Mouse (Mus musculus): ENCODE results near the gene Shisa5. TPM values are rescaled to one million over a fixed set of nuclear protein-coding genes. Genes with fewer than 3 reads are reported as not detected.

The Shisa5 gene
- total and polyA plus RNA-seq, 3 experiments = 153 to 170 (median 166) TPM

DNA sequence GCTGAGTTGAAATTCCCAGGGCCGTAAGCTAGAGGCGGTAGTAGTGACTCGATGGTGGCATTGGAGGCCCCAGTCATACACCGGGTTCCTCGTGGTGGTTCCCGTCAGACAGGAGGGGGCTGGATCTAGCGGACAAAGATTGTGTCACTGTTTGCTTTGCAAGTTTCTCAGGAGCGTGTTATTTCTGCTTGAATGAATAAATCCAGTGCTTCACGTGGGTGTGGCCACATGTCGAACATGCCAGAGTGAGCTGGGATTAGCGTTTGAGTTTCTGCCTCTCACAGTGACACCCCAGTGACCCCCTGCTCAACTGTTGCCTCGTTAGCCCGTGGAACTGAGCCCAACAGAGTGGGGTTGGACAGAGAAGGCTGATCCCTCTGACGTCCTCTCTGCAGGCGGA, 52.1 kb downstream of the Shisa5 start:
- H3K9ac ChIP-seq (ENCODE audit: insufficient read depth, low read depth) = no peak overlapping the region
- H3K79me2 ChIP-seq (replicated peaks; ENCODE audit: control insufficient read depth, extremely low read depth, insufficient read depth, poor library complexity, severe bottlenecking) = no peaks in the 10 kb centered on the region
- no peak overlapping the region for H3K4me3 ChIP-seq (replicated peaks in 1 of 3; ENCODE audit: low read depth in 2 of 3, low read length in 2 of 3, poor library complexity in 1 of 3)
- no peaks in the 10 kb centered on the region for H3K9me3 ChIP-seq (replicated peaks; ENCODE audit: low read length)
- peaks cover 13% of the 10 kb centered on the region for H3K27me3 ChIP-seq (replicated peaks)
- H3K27ac ChIP-seq (ENCODE audit: insufficient read depth, low read depth) = no peak overlapping the region
- peaks cover 28 to 60% of the 10 kb centered on the region in 2 experiments for H3K36me3 ChIP-seq (replicated peaks in 1 of 2; ENCODE audit: control insufficient read depth in 1 of 2, insufficient read depth in 1 of 2, low read length in 1 of 2)
- H3K4me2 ChIP-seq (ENCODE audit: insufficient read depth, low read depth, poor library complexity, severe bottlenecking) = no peak overlapping the region
- in situ Hi-C loops (cut with MboI; ENCODE audit: low pct_ligation_motif_present, low pct_unique_long_range_greater_than_20kb, low sequenced_read_pairs) (no loop called here), dilution Hi-C loops (cut with MboI; ENCODE audit: extremely low pct_ligation_motif_present, extremely low pct_unique_long_range_greater_than_20kb, low sequenced_read_pairs) (no loop called here)
- TF ChIP-seq ZNF384 (IDR thresholded peaks at IDR 0.05; ENCODE audit: low read depth, low read length) (no peak), ELF1 (IDR thresholded peaks at IDR 0.05; ENCODE audit: low read depth, low read length) (no peak), TBP (conservative IDR thresholded peaks at IDR 0.05; ENCODE audit: low read depth, low read length) (no peak), USF1 (IDR thresholded peaks at IDR 0.05; ENCODE audit: low read depth, low read length) (no peak), CHD1 (IDR thresholded peaks at IDR 0.05; ENCODE audit: low read depth, low read length) (no peak), POLR2AphosphoS2 (IDR thresholded peaks at IDR 0.05; ENCODE audit: low read depth, low read length) (no peak), MAZ (IDR thresholded peaks at IDR 0.05; ENCODE audit: low read depth, low read length) (no peak), TCF12 (IDR thresholded peaks at IDR 0.05; ENCODE audit: low read depth, low read length) (no peak), NELFE (IDR thresholded peaks at IDR 0.05; ENCODE audit: low read depth, low read length) (no peak)
- peaks cover 4 to 5% of the 10 kb centered on the region in 2 experiments; a peak in 2 of 4 replicates for H3K4me1 ChIP-seq (ENCODE audit: control insufficient read depth in 1 of 2, insufficient read depth in 2 of 2)
- DNase-seq (ENCODE audit: extremely low read depth) = no peak

DNA sequence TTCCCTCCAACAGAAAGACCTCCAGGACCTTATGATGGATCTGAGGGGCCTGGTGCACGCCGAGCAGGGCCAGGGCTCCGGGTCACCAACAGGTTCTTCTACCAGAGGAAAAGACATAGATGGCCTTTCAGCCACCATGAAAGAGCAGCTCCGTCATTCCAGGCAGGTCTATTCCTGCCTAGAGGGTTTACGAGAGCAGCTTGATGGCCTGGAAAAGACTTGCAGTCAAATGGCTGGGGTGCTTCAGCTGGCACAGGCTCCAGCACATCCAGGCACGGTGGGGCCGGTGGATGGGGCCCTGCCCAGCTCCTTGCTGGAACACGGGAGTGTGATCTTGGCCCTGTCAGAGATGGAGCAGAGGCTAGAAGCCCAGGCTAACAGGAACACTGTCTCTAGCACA, 53.4 kb downstream of the Shisa5 start:
- Histone ChIP-seq H3K9me3 (replicated peaks; ENCODE audit: low read length) (no peaks in the 10 kb centered on the region), H3K4me2 (ENCODE audit: insufficient read depth, low read depth, poor library complexity, severe bottlenecking) (no peak overlapping the region), H3K27ac (ENCODE audit: insufficient read depth, low read depth) (no peak overlapping the region), H3K36me3 (replicated peaks in 1 of 2; ENCODE audit: control insufficient read depth in 1 of 2, insufficient read depth in 1 of 2, low read length in 1 of 2) (peaks cover 28 to 55% of the 10 kb centered on the region in 2 experiments), H3K9ac (ENCODE audit: insufficient read depth, low read depth) (no peak overlapping the region), H3K4me1 (ENCODE audit: control insufficient read depth in 1 of 2, insufficient read depth in 2 of 2) (peaks cover 4 to 9% of the 10 kb centered on the region in 2 experiments; a peak in 2 of 4 replicates), H3K79me2 (replicated peaks; ENCODE audit: control insufficient read depth, extremely low read depth, insufficient read depth, poor library complexity, severe bottlenecking) (no peaks in the 10 kb centered on the region), H3K4me3 (replicated peaks in 1 of 3; ENCODE audit: low read depth in 2 of 3, low read length in 2 of 3, poor library complexity in 1 of 3) (no peak overlapping the region), H3K27me3 (replicated peaks) (peaks cover 26% of the 10 kb centered on the region)
- in situ Hi-C loops (cut with MboI; ENCODE audit: low pct_ligation_motif_present, low pct_unique_long_range_greater_than_20kb, low sequenced_read_pairs) (no loop called here), dilution Hi-C loops (cut with MboI; ENCODE audit: extremely low pct_ligation_motif_present, extremely low pct_unique_long_range_greater_than_20kb, low sequenced_read_pairs) (no loop called here)
- TF ChIP-seq JUND (conservative IDR thresholded peaks at IDR 0.05; ENCODE audit: low read depth, low read length) = no peak
- TF ChIP-seq RCOR1 (conservative IDR thresholded peaks at IDR 0.05; ENCODE audit: low read depth, low read length) = no peak
- no peak for TF ChIP-seq MAX (IDR thresholded peaks at IDR 0.05; ENCODE audit: low read length)
- no peak for TF ChIP-seq CHD1 (IDR thresholded peaks at IDR 0.05; ENCODE audit: low read depth, low read length)
- TF ChIP-seq SIN3A (IDR thresholded peaks at IDR 0.05; ENCODE audit: low read length) = no peak
- TF ChIP-seq ZMIZ1 (IDR thresholded peaks at IDR 0.05; ENCODE audit: low read depth, low read length) = no peak
- no peak for TF ChIP-seq ZKSCAN1 (IDR thresholded peaks at IDR 0.05; ENCODE audit: borderline replicate concordance, low read depth, low read length)
- TF ChIP-seq ZC3H11A (IDR thresholded peaks at IDR 0.05; ENCODE audit: low read depth, low read length) = no peak
- TF ChIP-seq ETS1 (conservative IDR thresholded peaks at IDR 0.05; ENCODE audit: low read depth, low read length) = no peak
- TF ChIP-seq CHD2 (IDR thresholded peaks at IDR 0.05; ENCODE audit: low read length) = no peak
- no peak for TF ChIP-seq TBP (conservative IDR thresholded peaks at IDR 0.05; ENCODE audit: low read depth, low read length)
- no peak for TF ChIP-seq HCFC1 (IDR thresholded peaks at IDR 0.05; ENCODE audit: low read depth, low read length)
- no peak for TF ChIP-seq USF1 (IDR thresholded peaks at IDR 0.05; ENCODE audit: low read depth, low read length)
- TF ChIP-seq POLR2A (IDR thresholded peaks at IDR 0.05; ENCODE audit: low read depth, low read length) = no peak
- no peak for TF ChIP-seq KAT2A (IDR thresholded peaks at IDR 0.05; ENCODE audit: insufficient replicate concordance, low read length)
- no peak for TF ChIP-seq MAFK (IDR thresholded peaks at IDR 0.05; ENCODE audit: insufficient replicate concordance, low read length)
- no peak for TF ChIP-seq MXI1 (IDR thresholded peaks at IDR 0.05; ENCODE audit: low read depth, low read length)
- DNase-seq (ENCODE audit: extremely low read depth) = no peak
